Mouse (Mus musculus) thymus, adult 2 months (tissue): ENCODE measurements around the gene Evi5. TPM values are rescaled to one million over a fixed set of nuclear protein-coding genes. Genes with fewer than 3 reads are reported as not detected.
A peak's percentile ranks its signal among the peaks of the same experiment; 100 is the strongest.

Source experiments
- DNase-seq: peaks from one replicate; pipeline ENCODE4 v3.0.0; 2021
- H3K27ac ChIP-seq: fragments of 200-500 bp; 2 replicates; pipeline ENCODE4 v1.5.1; 2012; ENCODE audit warnings: low read length, control low read depth; ENCODE audit not compliant: control insufficient read depth, insufficient read depth
- H3K27me3 ChIP-seq: fragments of 200-500 bp; 2 replicates; pipeline ENCODE4 v1.6.1; 2012; ENCODE audit warnings: mild to moderate bottlenecking, low read length, moderate library complexity, mixed read lengths; ENCODE audit not compliant: control insufficient read depth, insufficient read depth
- H3K36me3 ChIP-seq: fragments of 200-500 bp; 2 replicates; pipeline ENCODE4 v1.6.1; 2012; ENCODE audit warnings: mild to moderate bottlenecking, low read length, moderate library complexity; ENCODE audit not compliant: control insufficient read depth, insufficient read depth
- H3K4me1 ChIP-seq: fragments of 200-500 bp; replicated peaks from 2 replicates; pipeline ENCODE4 v1.6.1; 2012; ENCODE audit warnings: low read length; ENCODE audit not compliant: control insufficient read depth, insufficient read depth
- H3K4me3 ChIP-seq: fragments of 200-500 bp; 2 replicates; pipeline ENCODE4 v1.5.1; 2012; ENCODE audit warnings: mild to moderate bottlenecking, low read length, control low read depth, moderate library complexity; ENCODE audit not compliant: control insufficient read depth, insufficient read depth
- CTCF ChIP-seq: fragments of 200-500 bp; IDR thresholded peaks from 2 replicates; pipeline ENCODE4 v1.5.1; 2012; ENCODE audit warnings: mild to moderate bottlenecking, control low read depth, low read length, moderate library complexity, borderline replicate concordance; ENCODE audit not compliant: control insufficient read depth, poor library complexity, insufficient read depth; ENCODE audit errors: extremely low read depth
- POLR2A ChIP-seq: fragments of 200-500 bp; IDR thresholded peaks from 2 replicates; pipeline ENCODE4 v1.6.1; 2012; ENCODE audit warnings: mild to moderate bottlenecking, low read length, control low read depth, moderate library complexity; ENCODE audit not compliant: control insufficient read depth, poor library complexity, insufficient read depth; ENCODE audit errors: extremely low read depth
- WGBS: fragments of 180-500 bp; shearing (Covaris S2); methylation state at CpG from one replicate; pipeline ENCODE4 v1.1.7; 2018; 5-methylcytosine and 5-hydroxymethylcytosine counted together
- polyA plus RNA-seq: library from polyadenylated mRNA; depleted of rRNA; stranded (reverse); fragments of >200 nt; gene quantifications from 2 replicates; pipeline ENCODE4 v1.2.3, GENCODE M21; 2012

Evi5 gene
- polyA plus RNA-seq, 1 experiment, result 2.5 TPM

GRCm38 (mm10) chr5:107720991-107721637 is 153.8 kb downstream of the Evi5 start:
- Histone ChIP-seq H3K27ac (peak overlapping the region; percentile 83), H3K27me3 (no peaks in the 10 kb centered on the region), H3K4me1 (peaks cover 36% of the 10 kb centered on the region), H3K36me3 (peaks cover 37% of the 10 kb centered on the region), H3K4me3 (no peak overlapping the region)
- 95% methylated on average over 58 of the region's 58 CpGs for WGBS
- no peak for TF ChIP-seq CTCF
- TF ChIP-seq POLR2A, result no peak
- DNase-seq, result no peak

- no peaks in the 10 kb centered on the region for H3K27me3 ChIP-seq
- TF ChIP-seq POLR2A, result no peak
- TF ChIP-seq CTCF, result no peak
- H3K4me3 ChIP-seq, result peak overlapping the region; percentile 24; the same call in 1 of the 2 replicates
- no peak for DNase-seq
- H3K4me1 ChIP-seq, result peaks cover 36% of the 10 kb centered on the region
- H3K27ac ChIP-seq, result peak overlapping the region; percentile 83
- WGBS, result 93% methylated on average over 5 of the region's 5 CpGs
- H3K36me3 ChIP-seq, result peaks cover 37% of the 10 kb centered on the region
These were observed 154.4 kb downstream of the Evi5 start for GRCm38 (mm10) chr5:107720511-107720910.

- Histone ChIP-seq H3K4me1 (peaks cover 39% of the 10 kb centered on the region), H3K36me3 (peaks cover 37% of the 10 kb centered on the region), H3K27me3 (no peaks in the 10 kb centered on the region), H3K27ac (peak overlapping the region; percentile 83), H3K4me3 (peak overlapping the region; percentile 24)
- no peak for TF ChIP-seq CTCF
- DNase-seq, result no peak
- WGBS, result 80% methylated on average over 1 of the region's 1 CpGs
These were observed 155.1 kb downstream of the Evi5 start for GRCm38 (mm10) chr5:107719786-107720185.

- TF ChIP-seq POLR2A (no peak), CTCF (no peak)
- Histone ChIP-seq H3K4me3 (no peak overlapping the region), H3K36me3 (peaks cover 37% of the 10 kb centered on the region), H3K27ac (no peak overlapping the region; the same call in 1 of the 2 replicates), H3K27me3 (no peaks in the 10 kb centered on the region), H3K4me1 (peaks cover 45% of the 10 kb centered on the region)
- no peak for DNase-seq
- 25% methylated on average over 3 of the region's 3 CpGs for WGBS
These were observed 155.7 kb downstream of the Evi5 start for GRCm38 (mm10) chr5:107719209-107719608.

GRCm38 (mm10) chr5:107717871-107718361 is 157.0 kb downstream of the Evi5 start:
- 3% methylated on average over 11 of the region's 11 CpGs for WGBS
- peaks cover 47% of the 10 kb centered on the region for H3K4me1 ChIP-seq
- TF ChIP-seq POLR2A (no peak), CTCF (no peak)
- H3K27ac ChIP-seq, result peak overlapping the region; percentile 87
- peak; percentile 87 for DNase-seq
- no peaks in the 10 kb centered on the region for H3K27me3 ChIP-seq
- H3K4me3 ChIP-seq, result no peak overlapping the region
- peaks cover 37% of the 10 kb centered on the region for H3K36me3 ChIP-seq

- no peak overlapping the region for H3K4me3 ChIP-seq
- peaks cover 27% of the 10 kb centered on the region for H3K4me1 ChIP-seq
- 18% methylated on average over 2 of the region's 2 CpGs for WGBS
- DNase-seq, result no peak
- H3K36me3 ChIP-seq, result peaks cover 5% of the 10 kb centered on the region; the same call in 1 of the 2 replicates
- H3K27ac ChIP-seq, result peak overlapping the region; percentile 52
- TF ChIP-seq CTCF (no peak), POLR2A (no peak)
- no peaks in the 10 kb centered on the region for H3K27me3 ChIP-seq
These were observed 163.2 kb downstream of the Evi5 start for GRCm38 (mm10) chr5:107711689-107712088.

GRCm38 (mm10) chr5:107708124-107708797 is 166.6 kb downstream of the Evi5 start:
- Histone ChIP-seq H3K27ac (no peak overlapping the region; the same call in 1 of the 2 replicates), H3K36me3 (no peaks in the 10 kb centered on the region), H3K4me3 (no peak overlapping the region), H3K27me3 (no peaks in the 10 kb centered on the region), H3K4me1 (peaks cover 20% of the 10 kb centered on the region)
- TF ChIP-seq POLR2A (no peak), CTCF (no peak)
- DNase-seq, result no peak
- WGBS, result 37% methylated on average over 8 of the region's 8 CpGs
